Mouse (Mus musculus) lung, embryonic 16.5 days (tissue): ENCODE data around the gene Ptger1. TPM values are rescaled to one million over a fixed set of nuclear protein-coding genes. Genes with fewer than 3 reads are reported as not detected.

Experiments used
- ATAC-seq: fragments of 200-750 bp; cut with Nextera tagmentation; 2 replicates; pipeline ENCODE4 v1.8.0; 2017; ENCODE audit warnings: low read depth, mild to moderate bottlenecking, moderate library complexity
- H3K27ac ChIP-seq: fragments of 300-500 bp; sonication (generic); 2 replicates; pipeline ENCODE4 v1.5.1; 2014; ENCODE audit warnings: mild to moderate bottlenecking, control low read depth, low read length
- H3K27me3 ChIP-seq: fragments of 300-500 bp; sonication (generic); 2 replicates; pipeline ENCODE4 v1.6.1; 2014; ENCODE audit warnings: low read depth, low read length, mixed read lengths; ENCODE audit not compliant: control insufficient read depth, insufficient read depth
- H3K36me3 ChIP-seq: fragments of 300-500 bp; sonication (generic); 2 replicates; pipeline ENCODE4 v1.6.1; 2014; ENCODE audit warnings: low read length; ENCODE audit not compliant: control insufficient read depth, insufficient read depth
- H3K4me1 ChIP-seq: fragments of 300-500 bp; sonication (generic); replicated peaks from 2 replicates; pipeline ENCODE4 v1.6.1; 2014; ENCODE audit warnings: low read length, mixed read lengths; ENCODE audit not compliant: control insufficient read depth, insufficient read depth
- H3K4me2 ChIP-seq: fragments of 300-500 bp; sonication (generic); 2 replicates; pipeline ENCODE4 v1.6.1; 2014; ENCODE audit warnings: low read depth, low read length, control low read depth
- H3K4me3 ChIP-seq: fragments of 300-500 bp; sonication (generic); 2 replicates; pipeline ENCODE4 v1.5.1; 2014; ENCODE audit warnings: mild to moderate bottlenecking, low read length, control low read depth
- H3K9ac ChIP-seq: fragments of 300-500 bp; sonication (generic); 2 replicates; pipeline ENCODE4 v1.6.1; 2014; ENCODE audit warnings: low read length, control low read depth
- H3K9me3 ChIP-seq: fragments of 300-500 bp; sonication (generic); 2 replicates; pipeline ENCODE4 v1.6.1; 2016; ENCODE audit warnings: low read length; ENCODE audit not compliant: control insufficient read depth
- WGBS: fragments of 180-500 bp; shearing (Covaris S2); extraction: QIAGEN DNeasy Blood & Tissue Kit; methylation state at CpG from one replicate; pipeline ENCODE4 v1.1.7; 2014; 5-methylcytosine and 5-hydroxymethylcytosine counted together
- polyA plus RNA-seq: library from polyadenylated mRNA; unstranded; fragments of >200 nt; fragmentation: Nextera tagmentation; extraction: Ambion mirVana; gene quantifications from 2 replicates; pipeline ENCODE4 v1.2.1, GENCODE M21; 2015

The Ptger1 gene
- polyA plus RNA-seq, 1 experiment from 2014 or later = 1.4 TPM

- no peaks in the 10 kb centered on the region for H3K27me3 ChIP-seq
- no peak for ATAC-seq
- peak overlapping the region; percentile 93; the same call in 1 of the 2 replicates for H3K27ac ChIP-seq
- peaks cover 13% of the 10 kb centered on the region for H3K4me1 ChIP-seq
- no peaks in the 10 kb centered on the region for H3K9me3 ChIP-seq
- H3K36me3 ChIP-seq = peaks cover 10% of the 10 kb centered on the region
- peak overlapping the region; percentile 97 for H3K4me3 ChIP-seq
- peak overlapping the region; percentile 88 for H3K4me2 ChIP-seq
- under 1% methylated on average over 17 of the region's 17 CpGs for WGBS
- peak overlapping the region; percentile 94 for H3K9ac ChIP-seq
Measured at GRCm38 (mm10) chr8:83715771-83716170, 49.3 kb downstream of the Ptger1 start.

- 57% methylated on average over 2 of the region's 2 CpGs for WGBS
- ATAC-seq = no peak
- no peaks in the 10 kb centered on the region for H3K9me3 ChIP-seq
- H3K27me3 ChIP-seq = no peaks in the 10 kb centered on the region
- H3K9ac ChIP-seq = peak overlapping the region; percentile 94
- H3K4me1 ChIP-seq = peaks cover 13% of the 10 kb centered on the region
- H3K27ac ChIP-seq = no peak overlapping the region
- H3K4me2 ChIP-seq = peak overlapping the region; percentile 88
- H3K4me3 ChIP-seq = peak overlapping the region; percentile 97
- peaks cover 18% of the 10 kb centered on the region for H3K36me3 ChIP-seq
Measured at GRCm38 (mm10) chr8:83716563-83716962, 50.1 kb downstream of the Ptger1 start.

GRCm38 (mm10) chr8:83719048-83719447, 52.6 kb downstream of the Ptger1 start:
- 77% methylated on average over 2 of the region's 2 CpGs for WGBS
- peaks cover 41% of the 10 kb centered on the region for H3K36me3 ChIP-seq

GRCm38 (mm10) chr8:83719693-83720092, 53.2 kb downstream of the Ptger1 start:
- no peak overlapping the region for H3K4me3 ChIP-seq
- H3K36me3 ChIP-seq = peaks cover 45% of the 10 kb centered on the region
- no peak overlapping the region for H3K4me2 ChIP-seq
- no peaks in the 10 kb centered on the region for H3K27me3 ChIP-seq
- H3K4me1 ChIP-seq = peaks cover 13% of the 10 kb centered on the region
- no peak overlapping the region for H3K27ac ChIP-seq
- no peak for ATAC-seq
- H3K9ac ChIP-seq = no peak overlapping the region
- 66% methylated on average over 2 of the region's 2 CpGs for WGBS
- H3K9me3 ChIP-seq = no peaks in the 10 kb centered on the region

More at GRCm38 (mm10) chr8:83719048-83719447, 52.6 kb downstream of the Ptger1 start:
- no peak for ATAC-seq
- Histone ChIP-seq H3K27me3 (no peaks in the 10 kb centered on the region), H3K4me2 (no peak overlapping the region), H3K9ac (no peak overlapping the region), H3K4me1 (peaks cover 13% of the 10 kb centered on the region), H3K27ac (no peak overlapping the region), H3K9me3 (no peaks in the 10 kb centered on the region), H3K4me3 (no peak overlapping the region)

GRCm38 (mm10) chr8:83721405-83722025, 55.0 kb downstream of the Ptger1 start:
- Histone ChIP-seq H3K27me3 (no peaks in the 10 kb centered on the region), H3K4me1 (peaks cover 6% of the 10 kb centered on the region), H3K4me3 (no peak overlapping the region), H3K27ac (peak overlapping the region; percentile 42), H3K9ac (no peak overlapping the region), H3K4me2 (no peak overlapping the region), H3K9me3 (no peaks in the 10 kb centered on the region), H3K36me3 (peaks cover 58% of the 10 kb centered on the region)
- 76% methylated on average over 25 of the region's 25 CpGs for WGBS
- ATAC-seq = peak; percentile 62

Other genes starting within 250 kb of the Ptger1 start
- gene Scoc, start 208.3 kb upstream of the Ptger1 start, polyA plus RNA-seq = 114 TPM in 2 replicates
- not detected in 2 replicates for gene Olfr370, start 130.9 kb upstream of the Ptger1 start, polyA plus RNA-seq
- gene Ndufb7, start 100.0 kb upstream of the Ptger1 start, polyA plus RNA-seq = 338 and 350 TPM in 2 replicates
- gene Tecr, start 58.7 kb upstream of the Ptger1 start, polyA plus RNA-seq = 491 and 509 TPM in 2 replicates
- gene Dnajb1, start 58.5 kb upstream of the Ptger1 start, polyA plus RNA-seq = 65.0 and 65.2 TPM in 2 replicates
- gene Gipc1, start 14.0 kb upstream of the Ptger1 start, polyA plus RNA-seq = 178 and 190 TPM in 2 replicates
- 27.2 and 31.8 TPM in 2 replicates for gene Pkn1, start 32.5 kb downstream of the Ptger1 start, polyA plus RNA-seq
- gene Ddx39, start 48.5 kb downstream of the Ptger1 start, polyA plus RNA-seq = 150 and 158 TPM in 2 replicates
- 77.6 and 78.2 TPM in 2 replicates for gene Adgre5, start 74.6 kb downstream of the Ptger1 start, polyA plus RNA-seq
- gene Adgrl1, start 233.4 kb downstream of the Ptger1 start, polyA plus RNA-seq = 14.8 and 16.1 TPM in 2 replicates